ENCODE assay signal across 10 mouse cellular contexts in the genomic region with DNA sequence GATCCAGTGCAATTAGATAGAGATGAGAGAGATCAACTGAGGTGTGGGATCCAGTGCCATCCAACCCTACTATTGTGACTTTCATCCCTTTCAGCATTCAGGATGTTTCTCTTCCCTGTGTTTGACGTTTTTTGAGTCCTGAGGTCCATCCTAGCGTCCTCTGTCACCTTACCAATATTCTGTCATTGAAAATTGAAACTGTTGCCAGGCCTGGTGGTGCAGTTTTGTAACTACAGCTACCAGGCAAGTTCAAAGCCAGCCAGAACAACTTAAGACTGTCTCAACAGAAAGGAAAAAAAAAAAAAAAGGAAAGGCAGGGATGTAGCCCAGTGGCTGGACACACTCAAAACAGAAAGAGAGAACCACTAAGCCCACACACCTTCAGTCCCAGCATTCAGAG. TPM values are rescaled to one million over a fixed set of nuclear protein-coding genes. Genes with fewer than 3 reads are reported as not detected.
A peak's percentile ranks its signal among the peaks of the same experiment; 100 is the strongest.
DNase-seq lines count a peak whose midpoint lies in the region; ATAC-seq and TF ChIP-seq lines count a peak whose summit lies in the region.
"Had no signal": no experiment of that assay in that cellular context is flagged by ENCODE, and none has a peak within 500 bp of the region (broad histone marks: within the 10 kb centered on the region; RNA-seq: fewer than 3 reads in every experiment).

No protein-coding gene starts in this region.

- ATAC-seq in hindbrain, embryonic 11.5 days (ENCODE audit: low FRiP score): no peak
- no peak for ATAC-seq in G1E (ENCODE audit: extremely low read depth, insufficient number of reproducible peaks, low FRiP score, poor library complexity, severe bottlenecking)
- no peak for ATAC-seq in hindbrain, embryonic 12.5 days (ENCODE audit: low FRiP score)
- no peak for ATAC-seq in midbrain, embryonic 14.5 days (ENCODE audit: low FRiP score, low TSS enrichment)

- H3K4me1 ChIP-seq in hindbrain, embryonic 10.5 days (replicated peaks): peaks cover 65% of the 10 kb centered on the region
- H3K4me1 ChIP-seq in hindbrain, embryonic 11.5 days (replicated peaks; ENCODE audit: control insufficient read depth, insufficient read depth, low read length): peaks cover 11% of the 10 kb centered on the region
- H3K4me1 ChIP-seq in G1E (ENCODE audit: insufficient read depth, low read depth, low read length): peaks cover 75% of the 10 kb centered on the region
- peaks cover 38% of the 10 kb centered on the region for H3K4me1 ChIP-seq in hindbrain, embryonic 12.5 days
- peaks cover 26% of the 10 kb centered on the region for H3K4me1 ChIP-seq in midbrain, embryonic 14.5 days (ENCODE audit: control insufficient read depth, insufficient read depth, low read length)

- peaks cover 8% of the 10 kb centered on the region for H3K27me3 ChIP-seq in hindbrain, embryonic 10.5 days (ENCODE audit: insufficient read depth, poor library complexity, severe bottlenecking)
- H3K27me3 ChIP-seq in hindbrain, embryonic 11.5 days (ENCODE audit: control insufficient read depth, insufficient read depth, low read length): no peaks in the 10 kb centered on the region; the same call in 1 of the 2 replicates
- H3K27me3 ChIP-seq in G1E (ENCODE audit: insufficient read depth, low read length): no peaks in the 10 kb centered on the region
- no peaks in the 10 kb centered on the region for H3K27me3 ChIP-seq in hindbrain, embryonic 12.5 days
- H3K27me3 ChIP-seq in midbrain, embryonic 14.5 days (ENCODE audit: control insufficient read depth, insufficient read depth, low read length): no peaks in the 10 kb centered on the region

- no peak overlapping the region for H3K9ac ChIP-seq in hindbrain, embryonic 11.5 days (ENCODE audit: low read depth, low read length)
- 0 out of 2 replicates have a peak overlapping the region, but pooled peaks have one; percentile 83 for H3K9ac ChIP-seq in hindbrain, embryonic 12.5 days
- no peak overlapping the region for H3K9ac ChIP-seq in midbrain, embryonic 14.5 days (replicated peaks; ENCODE audit: low read length)

- H3K4me3 ChIP-seq in hindbrain, embryonic 10.5 days: peak overlapping the region; percentile 74; the same call in 1 of the 2 replicates
- H3K4me3 ChIP-seq in hindbrain, embryonic 11.5 days (ENCODE audit: low read depth, low read length): no peak overlapping the region
- peak overlapping the region; percentile 73 for H3K4me3 ChIP-seq in G1E (ENCODE audit: low read depth, low read length)
- peak overlapping the region; percentile 75; the same call in 1 of the 2 replicates for H3K4me3 ChIP-seq in hindbrain, embryonic 12.5 days
- no peak overlapping the region for H3K4me3 ChIP-seq in midbrain, embryonic 14.5 days (replicated peaks; ENCODE audit: low read depth, low read length)

- DNase-seq in hindbrain, embryonic 10.5 days (ENCODE audit: low spot score): no peak
- DNase-seq in hindbrain, embryonic 11.5 days (ENCODE audit: low spot score): no peak
- no peak for DNase-seq in G1E (ENCODE audit: low spot score)
- no peak for DNase-seq in midbrain, embryonic 14.5 days
- no peak for DNase-seq in c-Kit-positive CD71-positive TER-119-positive erythroid progenitor cells, embryonic 14.5 days (ENCODE audit: low spot score)
- DNase-seq in cerebellum, adult 11-12 months: no peak
- DNase-seq in frontal cortex, postnatal 36 days (ENCODE audit: low spot score in 2 of 2): no peak
- DNase-seq: adrenal gland, postnatal 14 days; layer of hippocampus, postnatal 36 days had no signal

- no peak overlapping the region for H3K4me2 ChIP-seq in hindbrain, embryonic 11.5 days (replicated peaks; ENCODE audit: low read depth, low read length)
- peak overlapping the region; percentile 66 for H3K4me2 ChIP-seq in hindbrain, embryonic 12.5 days (replicated peaks)
- H3K4me2 ChIP-seq in midbrain, embryonic 14.5 days (ENCODE audit: low read length): peak overlapping the region; percentile 71

- peak overlapping the region; percentile 95; the same call in 1 of the 2 replicates for H3K27ac ChIP-seq in hindbrain, embryonic 10.5 days
- H3K27ac ChIP-seq in hindbrain, embryonic 11.5 days (ENCODE audit: low read depth, low read length): no peak overlapping the region
- H3K27ac ChIP-seq in hindbrain, embryonic 12.5 days: no peak overlapping the region
- H3K27ac ChIP-seq in midbrain, embryonic 14.5 days (replicated peaks; ENCODE audit: low read depth, low read length): no peak overlapping the region

- no peaks in the 10 kb centered on the region for H3K9me3 ChIP-seq in hindbrain, embryonic 10.5 days
- no peaks in the 10 kb centered on the region for H3K9me3 ChIP-seq in hindbrain, embryonic 11.5 days (ENCODE audit: control insufficient read depth, low read length)
- no peaks in the 10 kb centered on the region for H3K9me3 ChIP-seq in G1E (replicated peaks)
- no peaks in the 10 kb centered on the region for H3K9me3 ChIP-seq in hindbrain, embryonic 12.5 days (replicated peaks)
- no peaks in the 10 kb centered on the region for H3K9me3 ChIP-seq in midbrain, embryonic 14.5 days (ENCODE audit: control insufficient read depth, low read length)

- peaks cover 23% of the 10 kb centered on the region for H3K36me3 ChIP-seq in hindbrain, embryonic 10.5 days
- H3K36me3 ChIP-seq in hindbrain, embryonic 11.5 days (ENCODE audit: control insufficient read depth, insufficient read depth, low read length): no peaks in the 10 kb centered on the region; the same call in 1 of the 2 replicates
- H3K36me3 ChIP-seq in G1E (replicated peaks): peaks cover 46% of the 10 kb centered on the region
- peaks cover 18% of the 10 kb centered on the region for H3K36me3 ChIP-seq in hindbrain, embryonic 12.5 days
- peaks cover 17% of the 10 kb centered on the region for H3K36me3 ChIP-seq in midbrain, embryonic 14.5 days (ENCODE audit: control insufficient read depth, insufficient read depth, low read length)

- WGBS in hindbrain, embryonic 10.5 days: 82% methylated on average over 2 of the region's 2 CpGs
- 82% methylated on average over 2 of the region's 2 CpGs for WGBS in hindbrain, embryonic 11.5 days
- 74% methylated on average over 2 of the region's 2 CpGs for WGBS in hindbrain, embryonic 12.5 days
- 81% methylated on average over 2 of the region's 2 CpGs for WGBS in midbrain, embryonic 14.5 days

- TF ChIP-seq CTCF in G1E (IDR thresholded peaks at IDR 0.05; ENCODE audit: low read depth, low read length): no peak

RNA-seq across cellular contexts. Expression of gene Myl6, which starts 1.3 kb away (rescaled TPM):
- 866 and 958 TPM in 2 replicates for polyA plus RNA-seq in hindbrain, embryonic 10.5 days (2016; fragmentation: Nextera tagmentation; extraction: Ambion mirVana)
- polyA plus RNA-seq in hindbrain, embryonic 11.5 days (2014; fragmentation: Nextera tagmentation; extraction: Ambion mirVana): 742 and 751 TPM in 2 replicates
- total RNA-seq in G1E (2014; fragmentation: Nextera tagmentation) (207 and 266 TPM in 2 replicates), G1E (2017) (1,414 and 1,457 TPM in 2 replicates)
- polyA plus RNA-seq in G1E (2012): 273 and 359 TPM in 2 replicates
- 836 and 860 TPM in 2 replicates for polyA plus RNA-seq in hindbrain, embryonic 12.5 days (2016; fragmentation: Nextera tagmentation; extraction: Ambion mirVana)
- polyA plus RNA-seq in midbrain, embryonic 14.5 days (2014; fragmentation: Nextera tagmentation; extraction: Ambion mirVana): 750 and 787 TPM in 2 replicates

RNA-seq across cellular contexts. Expression of gene Myl6b, which starts 3.2 kb away (rescaled TPM):
- 2.8 TPM in 2 replicates for polyA plus RNA-seq in hindbrain, embryonic 10.5 days (2016; fragmentation: Nextera tagmentation; extraction: Ambion mirVana)
- polyA plus RNA-seq in hindbrain, embryonic 11.5 days (2014; fragmentation: Nextera tagmentation; extraction: Ambion mirVana): 3.3 and 4.2 TPM in 2 replicates
- total RNA-seq in G1E (2014; fragmentation: Nextera tagmentation) (11.4 and 13.1 TPM in 2 replicates), G1E (2017) (1.7 and 2.0 TPM in 2 replicates)
- polyA plus RNA-seq in G1E (2012): 14.7 and 17.4 TPM in 2 replicates
- 2.9 and 3.3 TPM in 2 replicates for polyA plus RNA-seq in hindbrain, embryonic 12.5 days (2016; fragmentation: Nextera tagmentation; extraction: Ambion mirVana)
- polyA plus RNA-seq in midbrain, embryonic 14.5 days (2014; fragmentation: Nextera tagmentation; extraction: Ambion mirVana): 5.3 and 6.8 TPM in 2 replicates

RNA-seq across cellular contexts. Expression of gene Esyt1, which starts 30.4 kb away (rescaled TPM):
- 20.2 and 22.0 TPM in 2 replicates for polyA plus RNA-seq in hindbrain, embryonic 10.5 days (2016; fragmentation: Nextera tagmentation; extraction: Ambion mirVana)
- polyA plus RNA-seq in hindbrain, embryonic 11.5 days (2014; fragmentation: Nextera tagmentation; extraction: Ambion mirVana): 12.6 and 15.7 TPM in 2 replicates
- total RNA-seq in G1E (2014; fragmentation: Nextera tagmentation): 31.8 and 36.0 TPM in 2 replicates
- 98.1 and 107 TPM in 2 replicates for total RNA-seq in G1E (2017)
- polyA plus RNA-seq in G1E (2012): 72.2 and 80.2 TPM in 2 replicates
- polyA plus RNA-seq in hindbrain, embryonic 12.5 days (2016; fragmentation: Nextera tagmentation; extraction: Ambion mirVana): 28.9 and 30.9 TPM in 2 replicates
- polyA plus RNA-seq in midbrain, embryonic 14.5 days (2014; fragmentation: Nextera tagmentation; extraction: Ambion mirVana): 6.0 and 10.9 TPM in 2 replicates

RNA-seq across cellular contexts. Expression of gene Smarcc2, which starts 36.2 kb away (rescaled TPM):
- polyA plus RNA-seq in hindbrain, embryonic 10.5 days (2016; fragmentation: Nextera tagmentation; extraction: Ambion mirVana): 72.2 and 106 TPM in 2 replicates
- 126 and 170 TPM in 2 replicates for polyA plus RNA-seq in hindbrain, embryonic 11.5 days (2014; fragmentation: Nextera tagmentation; extraction: Ambion mirVana)
- total RNA-seq in G1E (2014; fragmentation: Nextera tagmentation) (100 and 109 TPM in 2 replicates), G1E (2017) (36.3 and 47.4 TPM in 2 replicates)
- polyA plus RNA-seq in G1E (2012): 153 and 174 TPM in 2 replicates
- polyA plus RNA-seq in hindbrain, embryonic 12.5 days (2016; fragmentation: Nextera tagmentation; extraction: Ambion mirVana): 195 and 215 TPM in 2 replicates
- 172 and 229 TPM in 2 replicates for polyA plus RNA-seq in midbrain, embryonic 14.5 days (2014; fragmentation: Nextera tagmentation; extraction: Ambion mirVana)

RNA-seq across cellular contexts. Expression of gene Zc3h10, which starts 52.3 kb away (rescaled TPM):
- polyA plus RNA-seq in hindbrain, embryonic 10.5 days (2016; fragmentation: Nextera tagmentation; extraction: Ambion mirVana): 16.9 and 19.9 TPM in 2 replicates
- polyA plus RNA-seq in hindbrain, embryonic 11.5 days (2014; fragmentation: Nextera tagmentation; extraction: Ambion mirVana): 14.1 and 15.0 TPM in 2 replicates
- total RNA-seq in G1E (2014; fragmentation: Nextera tagmentation): 7.2 and 9.2 TPM in 2 replicates
- total RNA-seq in G1E (2017): 12.0 and 13.3 TPM in 2 replicates
- polyA plus RNA-seq in G1E (2012): 21.1 and 21.9 TPM in 2 replicates
- polyA plus RNA-seq in hindbrain, embryonic 12.5 days (2016; fragmentation: Nextera tagmentation; extraction: Ambion mirVana): 20.8 TPM in 2 replicates
- polyA plus RNA-seq in midbrain, embryonic 14.5 days (2014; fragmentation: Nextera tagmentation; extraction: Ambion mirVana): 17.6 and 19.6 TPM in 2 replicates

Comparison
In these comparisons a context has a peak if more than half of its experiments do, and no peak if none do; other contexts are left out.
1. H3K4me3 ChIP-seq: peak in hindbrain, embryonic 10.5 days (single experiment), G1E (single experiment) and hindbrain, embryonic 12.5 days (single experiment); none in hindbrain, embryonic 11.5 days (single experiment) and midbrain, embryonic 14.5 days (single experiment).